Mouse (Mus musculus) liver, adult 2 months (tissue): ENCODE data around the gene Pole4. TPM values are rescaled to one million over a fixed set of nuclear protein-coding genes. Genes with fewer than 3 reads are reported as not detected.

Experiments
- DNase-seq: peaks from one replicate; pipeline ENCODE4 v3.0.0-alpha.2; 2011; ENCODE audit warnings: low read depth, low spot score; ENCODE audit errors: extremely low read depth
- H3K27ac ChIP-seq: fragments of 200-500 bp; replicated peaks from 2 replicates; pipeline ENCODE4 v1.5.1; 2012; ENCODE audit warnings: low read depth, mild to moderate bottlenecking, control low read depth, inconsistent platforms, low read length; ENCODE audit not compliant: insufficient read depth
- H3K27me3 ChIP-seq: fragments of 200-500 bp; 2 replicates; pipeline ENCODE4 v1.6.1; 2012; ENCODE audit warnings: mild to moderate bottlenecking, moderate library complexity, low read length, inconsistent platforms; ENCODE audit not compliant: control insufficient read depth, insufficient read depth
- H3K36me3 ChIP-seq: fragments of 200-500 bp; 2 replicates; pipeline ENCODE4 v1.6.1; 2012; ENCODE audit warnings: low read length, inconsistent platforms; ENCODE audit not compliant: control insufficient read depth, insufficient read depth
- H3K4me1 ChIP-seq: fragments of 200-500 bp; 2 replicates; pipeline ENCODE4 v1.6.1; 2011; ENCODE audit warnings: low read length; ENCODE audit not compliant: control insufficient read depth, insufficient read depth
- H3K4me3 ChIP-seq: fragments of 200-500 bp; 2 replicates; pipeline ENCODE4 v1.5.1; 2011; ENCODE audit warnings: low read depth, mild to moderate bottlenecking, control low read depth, low read length, moderate library complexity; ENCODE audit not compliant: insufficient read depth
- H3K79me2 ChIP-seq: fragments of 200-500 bp; 2 replicates; pipeline ENCODE4 v1.6.1; 2012; ENCODE audit warnings: inconsistent platforms, mild to moderate bottlenecking, low read length, moderate library complexity; ENCODE audit not compliant: control insufficient read depth, insufficient read depth
- H3K9ac ChIP-seq: fragments of 200-500 bp; 2 replicates; pipeline ENCODE4 v1.6.1; 2012; ENCODE audit warnings: low read depth, mild to moderate bottlenecking, control low read depth, inconsistent platforms, low read length
- CTCF ChIP-seq: fragments of 200-500 bp; IDR thresholded peaks from 2 replicates; pipeline ENCODE4 v1.5.1; 2011; ENCODE audit warnings: low read depth, low read length, control low read depth
- POLR2A ChIP-seq: fragments of 200-500 bp; IDR thresholded peaks from 2 replicates; pipeline ENCODE4 v1.6.1; 2011; ENCODE audit warnings: low read length, control low read depth; ENCODE audit not compliant: insufficient read depth; ENCODE audit errors: extremely low read depth
- WGBS: fragments of 180-500 bp; shearing (Covaris S2); methylation state at CpG from one replicate; pipeline ENCODE4 v1.1.7; 2018; 5-methylcytosine and 5-hydroxymethylcytosine counted together
- polyA plus RNA-seq: library from polyadenylated mRNA; depleted of rRNA; stranded (reverse); fragments of >200 nt; gene quantifications from 2 replicates; pipeline ENCODE4 v1.2.3, GENCODE M21; 2012
- total RNA-seq: library from RNA; depleted of rRNA; stranded (reverse); fragments of >200 nt; gene quantifications from 2 replicates; pipeline ENCODE4 v1.2.3, GENCODE M21; 2014

The Pole4 gene
- total and polyA plus RNA-seq, 2 experiments: 12.2 to 23.7 TPM

GRCm38 (mm10) chr6:82740269-82740668 lies 35.1 kb upstream of the Pole4 start:
- no peaks in the 10 kb centered on the region for H3K4me1 ChIP-seq
- no peak overlapping the region for H3K4me3 ChIP-seq
- no peaks in the 10 kb centered on the region for H3K27me3 ChIP-seq
- no peaks in the 10 kb centered on the region for H3K36me3 ChIP-seq
- no peak overlapping the region for H3K27ac ChIP-seq
- 15% methylated on average over 6 of the region's 6 CpGs for WGBS
- TF ChIP-seq CTCF: peak; percentile 46
- no peak for TF ChIP-seq POLR2A
- no peaks in the 10 kb centered on the region for H3K79me2 ChIP-seq
- peak overlapping the region; percentile 18; the same call in 1 of the 2 replicates for H3K9ac ChIP-seq
- peak; percentile 55 for DNase-seq

GRCm38 (mm10) chr6:82737634-82738540 lies 32.7 kb upstream of the Pole4 start:
- Histone ChIP-seq H3K79me2 (no peaks in the 10 kb centered on the region), H3K4me3 (no peak overlapping the region), H3K27ac (no peak overlapping the region), H3K9ac (no peak overlapping the region), H3K4me1 (no peaks in the 10 kb centered on the region), H3K27me3 (no peaks in the 10 kb centered on the region), H3K36me3 (no peaks in the 10 kb centered on the region)
- WGBS: 93% methylated on average over 27 of the region's 27 CpGs
- no peak for DNase-seq
- TF ChIP-seq CTCF: no peak
- no peak for TF ChIP-seq POLR2A

GRCm38 (mm10) chr6:82736626-82737600 lies 31.7 kb upstream of the Pole4 start:
- Histone ChIP-seq H3K79me2 (no peaks in the 10 kb centered on the region), H3K27me3 (no peaks in the 10 kb centered on the region), H3K36me3 (no peaks in the 10 kb centered on the region), H3K9ac (no peak overlapping the region), H3K4me3 (no peak overlapping the region), H3K4me1 (no peaks in the 10 kb centered on the region), H3K27ac (no peak overlapping the region)
- no peak for DNase-seq
- TF ChIP-seq CTCF (no peak), POLR2A (no peak)
- 90% methylated on average over 25 of the region's 25 CpGs for WGBS

GRCm38 (mm10) chr6:82735347-82735746 lies 30.2 kb upstream of the Pole4 start:
- no peaks in the 10 kb centered on the region for H3K79me2 ChIP-seq
- no peak for DNase-seq
- no peak overlapping the region for H3K4me3 ChIP-seq
- no peak overlapping the region for H3K9ac ChIP-seq
- no peak overlapping the region for H3K27ac ChIP-seq
- H3K36me3 ChIP-seq: no peaks in the 10 kb centered on the region
- 89% methylated on average over 7 of the region's 7 CpGs for WGBS
- H3K4me1 ChIP-seq: no peaks in the 10 kb centered on the region
- H3K27me3 ChIP-seq: no peaks in the 10 kb centered on the region
- no peak for TF ChIP-seq POLR2A
- TF ChIP-seq CTCF: no peak

- no peaks in the 10 kb centered on the region for H3K4me1 ChIP-seq
- H3K4me3 ChIP-seq: no peak overlapping the region
- 89% methylated on average over 21 of the region's 21 CpGs for WGBS
- H3K9ac ChIP-seq: no peak overlapping the region
- H3K36me3 ChIP-seq: no peaks in the 10 kb centered on the region
- H3K27me3 ChIP-seq: no peaks in the 10 kb centered on the region
- TF ChIP-seq POLR2A: no peak
- no peaks in the 10 kb centered on the region for H3K79me2 ChIP-seq
- no peak for DNase-seq
- H3K27ac ChIP-seq: no peak overlapping the region
Measured at GRCm38 (mm10) chr6:82728635-82729034, 23.5 kb upstream of the Pole4 start.
